Mouse (Mus musculus) megakaryocyte-erythroid progenitor cell, adult 5-6 weeks (primary cell): ENCODE measurements at regions not wholly inside any gene's neighbourhood (a gene's known extent, or its start where the extent isn't known, plus 50 kb on each side); places are given as distances from the start of the nearest gene placed in this dataset.

Experiments
- ATAC-seq: replicated peaks from 2 replicates; pipeline ENCODE4 v1.8.0; 2016; ENCODE audit warnings: mild to moderate bottlenecking, inconsistent platforms; ENCODE audit not compliant: severe bottlenecking, poor library complexity, low FRiP score, low TSS enrichment

- peak; percentile 58 for ATAC-seq
Measured at GRCm38 (mm10) chr1:179906115-179906514, 54.2 kb upstream of the Cdc42bpa start.

GRCm38 (mm10) chr1:179892711-179893110, 67.6 kb upstream of the Cdc42bpa start:
- no peak for ATAC-seq

GRCm38 (mm10) chr1:179887921-179888320, 72.4 kb upstream of the Cdc42bpa start:
- ATAC-seq: no peak

GRCm38 (mm10) chr1:179881222-179881621, 77.7 kb upstream of the Ahctf1 start:
- ATAC-seq: no peak

GRCm38 (mm10) chr1:179877893-179878292, 74.4 kb upstream of the Ahctf1 start:
- ATAC-seq: no peak

GRCm38 (mm10) chr1:179873772-179874555, 70.5 kb upstream of the Ahctf1 start:
- ATAC-seq: no peak

GRCm38 (mm10) chr1:179871961-179872360, 68.5 kb upstream of the Ahctf1 start:
- no peak for ATAC-seq

- no peak for ATAC-seq
Measured at GRCm38 (mm10) chr1:179868656-179869055, 65.2 kb upstream of the Ahctf1 start.

- ATAC-seq: peak; percentile 58; the same call in 1 of the 2 replicates
Measured at GRCm38 (mm10) chr1:179867493-179867892, 64.0 kb upstream of the Ahctf1 start.

GRCm38 (mm10) chr1:179866056-179866772, 62.7 kb upstream of the Ahctf1 start:
- ATAC-seq: no peak

GRCm38 (mm10) chr1:179865561-179865960, 62.1 kb upstream of the Ahctf1 start:
- no peak for ATAC-seq

- no peak for ATAC-seq
Measured at GRCm38 (mm10) chr1:179864537-179865226, 61.2 kb upstream of the Ahctf1 start.

- no peak for ATAC-seq
Measured at GRCm38 (mm10) chr1:179863420-179863819, 59.9 kb upstream of the Ahctf1 start.

- ATAC-seq: no peak
Measured at GRCm38 (mm10) chr1:179862941-179863340, 59.5 kb upstream of the Ahctf1 start.

- ATAC-seq: no peak
Measured at GRCm38 (mm10) chr1:179861776-179862175, 58.3 kb upstream of the Ahctf1 start.

- ATAC-seq: no peak
Measured at GRCm38 (mm10) chr1:179859552-179859902, 56.0 kb upstream of the Ahctf1 start.

- ATAC-seq: peak; percentile 54
Measured at GRCm38 (mm10) chr1:179858780-179859551, 55.5 kb upstream of the Ahctf1 start.

- ATAC-seq: peak; percentile 94
Measured at GRCm38 (mm10) chr1:179854288-179854965, 50.9 kb upstream of the Ahctf1 start.
